Mouse (Mus musculus) lung, embryonic 14.5 days (tissue): ENCODE measurements at regions not wholly inside any gene's neighbourhood (a gene's known extent, or its start where the extent isn't known, plus 50 kb on each side); places are given as distances from the start of the nearest gene placed in this dataset.
A peak's percentile ranks its signal among the peaks of the same experiment; 100 is the strongest.

Source experiments
- ATAC-seq: fragments of 200-750 bp; cut with Nextera tagmentation; 2 replicates; pipeline ENCODE4 v1.8.0; 2017; ENCODE audit warnings: mild to moderate bottlenecking, moderate TSS enrichment, moderate library complexity; ENCODE audit not compliant: insufficient read depth
- DNase-seq: peaks from one replicate; pipeline ENCODE4 v3.0.0-alpha.2; 2015
- H3K27ac ChIP-seq: fragments of 300-500 bp; sonication (generic); 2 replicates; pipeline ENCODE4 v1.5.1; 2014; ENCODE audit warnings: low read depth, mild to moderate bottlenecking, moderate library complexity
- H3K27me3 ChIP-seq: fragments of 300-500 bp; sonication (generic); 2 replicates; pipeline ENCODE4 v1.6.1; 2014; ENCODE audit warnings: low read length, control low read depth; ENCODE audit not compliant: insufficient read depth
- H3K36me3 ChIP-seq: fragments of 300-500 bp; sonication (generic); 2 replicates; pipeline ENCODE4 v1.6.1; 2014; ENCODE audit warnings: control low read depth; ENCODE audit not compliant: insufficient read depth
- H3K4me1 ChIP-seq: fragments of 300-500 bp; sonication (generic); 2 replicates; pipeline ENCODE4 v1.6.1; 2014; ENCODE audit warnings: antibody characterized with exemption, control low read depth; ENCODE audit not compliant: insufficient read depth
- H3K4me2 ChIP-seq: fragments of 300-500 bp; sonication (generic); 2 replicates; pipeline ENCODE4 v1.6.1; 2014; ENCODE audit warnings: mild to moderate bottlenecking
- H3K4me3 ChIP-seq: fragments of 300-500 bp; sonication (generic); 2 replicates; pipeline ENCODE4 v1.5.1; 2014; ENCODE audit warnings: low read depth, low read length
- H3K9ac ChIP-seq: fragments of 300-500 bp; sonication (generic); 2 replicates; pipeline ENCODE4 v1.6.1; 2014
- H3K9me3 ChIP-seq: fragments of 300-500 bp; sonication (generic); 2 replicates; pipeline ENCODE4 v1.6.1; 2016; ENCODE audit warnings: low read depth, low read length, control low read depth
- CTCF ChIP-seq: IDR thresholded peaks from 2 replicates; pipeline ENCODE4 v1.5.1; 2016; ENCODE audit warnings: antibody characterized with exemption, low read depth
- WGBS: fragments of 180-500 bp; shearing (Covaris S2); extraction: QIAGEN DNeasy Blood & Tissue Kit; methylation state at CpG from one replicate; pipeline ENCODE4 v1.1.7; 2014; 5-methylcytosine and 5-hydroxymethylcytosine counted together

DNA sequence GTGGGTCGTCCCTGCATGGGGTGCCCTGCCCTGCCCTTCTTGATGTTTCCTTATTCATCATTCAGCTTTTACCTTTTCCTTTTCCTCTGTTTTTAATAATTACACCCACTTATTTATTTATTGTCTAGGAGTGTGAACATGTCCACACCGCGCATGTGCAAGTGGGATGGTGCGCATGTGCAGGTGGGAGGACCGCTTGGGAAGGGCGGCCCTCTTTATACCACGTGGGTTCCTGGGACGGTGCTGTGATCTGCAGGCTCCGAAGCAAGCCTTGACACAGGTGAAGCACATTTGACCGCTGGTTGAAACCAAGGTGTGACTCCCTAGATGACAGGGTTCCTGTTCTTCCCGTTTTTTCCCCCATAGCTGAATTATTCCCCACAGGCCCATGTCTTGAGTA lies 60.0 kb downstream of the Syf2 start:
- no peak for DNase-seq
- Histone ChIP-seq H3K27ac (no peak overlapping the region), H3K27me3 (no peaks in the 10 kb centered on the region), H3K4me1 (no peaks in the 10 kb centered on the region), H3K4me3 (no peak overlapping the region), H3K9me3 (no peaks in the 10 kb centered on the region), H3K4me2 (no peak overlapping the region), H3K9ac (no peak overlapping the region), H3K36me3 (no peaks in the 10 kb centered on the region)
- WGBS, result 74% methylated on average over 11 of the region's 11 CpGs
- ATAC-seq, result no peak
- TF ChIP-seq CTCF, result no peak

DNA sequence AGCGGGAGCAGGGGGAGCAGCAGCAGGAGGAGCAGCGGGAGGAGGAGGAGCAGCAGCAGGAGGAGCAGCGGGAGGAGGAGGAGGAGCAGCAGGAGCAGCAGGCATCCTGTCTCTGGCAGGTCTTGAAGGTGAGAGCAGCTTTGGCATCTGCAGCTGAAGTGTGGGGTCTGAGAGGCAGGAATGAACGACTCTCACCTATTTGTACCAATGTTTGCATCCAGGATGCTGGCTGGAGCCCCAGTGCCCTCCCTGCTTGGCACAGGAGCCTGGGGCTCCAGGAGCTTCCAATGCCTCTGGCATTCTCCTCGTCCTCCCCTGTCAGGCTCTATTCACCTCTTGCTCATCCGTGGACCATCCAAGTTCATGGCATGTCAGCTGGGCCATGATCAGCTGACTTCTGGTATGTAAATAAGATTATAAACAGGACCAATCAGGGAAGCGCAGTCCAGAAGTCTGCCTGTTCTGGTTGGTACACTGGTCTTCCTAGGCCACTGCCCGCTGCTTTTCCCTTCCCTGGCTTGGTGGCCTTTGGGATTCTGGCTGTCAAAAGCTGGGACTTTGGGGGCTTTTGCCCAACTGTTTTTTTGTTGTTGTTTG lies 62.9 kb downstream of the Syf2 start:
- H3K27me3 ChIP-seq, result no peaks in the 10 kb centered on the region
- H3K36me3 ChIP-seq, result no peaks in the 10 kb centered on the region
- H3K4me2 ChIP-seq, result no peak overlapping the region
- DNase-seq (no peak), ATAC-seq (no peak)
- WGBS, result 51% methylated on average over 8 of the region's 8 CpGs
- no peak overlapping the region for H3K9ac ChIP-seq
- TF ChIP-seq CTCF, result no peak
- H3K27ac ChIP-seq, result no peak overlapping the region
- no peak overlapping the region for H3K4me3 ChIP-seq
- no peaks in the 10 kb centered on the region for H3K9me3 ChIP-seq
- no peaks in the 10 kb centered on the region for H3K4me1 ChIP-seq

DNA sequence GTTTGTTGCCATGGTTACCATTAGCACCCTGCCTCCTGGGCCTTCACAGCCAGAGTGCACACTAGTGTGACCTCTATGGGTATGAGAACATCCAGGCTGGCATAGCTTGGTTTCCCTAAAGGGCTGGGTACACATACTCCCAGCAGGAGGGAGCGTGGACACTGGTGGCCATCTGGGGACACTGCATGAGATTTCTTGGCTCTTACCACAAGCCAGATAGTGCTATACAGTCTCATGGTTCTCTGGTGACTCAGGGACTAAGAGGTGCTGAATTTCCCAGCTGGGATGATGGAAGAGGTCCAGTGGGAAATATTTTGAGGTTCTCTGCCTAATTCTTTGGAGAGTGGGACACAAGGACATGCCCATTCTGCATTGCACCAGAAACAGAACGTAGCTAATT lies 63.5 kb downstream of the Syf2 start:
- H3K4me1 ChIP-seq, result no peaks in the 10 kb centered on the region
- 0 out of 2 replicates have a peak, but pooled peaks have one; percentile 19 for TF ChIP-seq CTCF
- 72% methylated on average over 2 of the region's 2 CpGs for WGBS
- H3K4me3 ChIP-seq, result no peak overlapping the region
- no peaks in the 10 kb centered on the region for H3K36me3 ChIP-seq
- H3K27ac ChIP-seq, result no peak overlapping the region
- DNase-seq (no peak), ATAC-seq (no peak)
- H3K27me3 ChIP-seq, result no peaks in the 10 kb centered on the region
- no peak overlapping the region for H3K4me2 ChIP-seq
- no peaks in the 10 kb centered on the region for H3K9me3 ChIP-seq
- no peak overlapping the region for H3K9ac ChIP-seq

DNA sequence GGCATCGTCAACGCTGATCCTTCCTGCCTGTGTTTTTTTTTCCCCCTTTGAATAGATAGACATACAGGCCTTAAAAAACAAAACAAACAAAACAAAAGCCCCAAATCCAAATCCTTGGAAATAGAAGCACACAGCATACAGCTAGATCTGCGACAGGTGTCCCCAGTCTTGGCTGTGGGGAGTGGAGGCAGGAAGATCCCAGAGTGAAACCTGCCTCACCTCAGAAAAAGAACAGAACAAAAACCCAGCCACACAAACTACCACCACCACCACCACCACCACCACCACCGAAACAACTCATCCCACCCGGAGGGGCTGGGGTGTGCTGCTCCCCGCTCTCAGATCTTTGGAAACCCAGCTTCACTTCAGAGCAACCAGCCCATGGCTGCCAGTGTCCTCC lies 64.0 kb downstream of the Syf2 start:
- H3K36me3 ChIP-seq, result no peaks in the 10 kb centered on the region
- no peaks in the 10 kb centered on the region for H3K27me3 ChIP-seq
- 68% methylated on average over 6 of the region's 6 CpGs for WGBS
- TF ChIP-seq CTCF, result no peak
- no peaks in the 10 kb centered on the region for H3K9me3 ChIP-seq
- no peaks in the 10 kb centered on the region for H3K4me1 ChIP-seq
- no peak for DNase-seq
- H3K4me3 ChIP-seq, result no peak overlapping the region
- no peak overlapping the region for H3K9ac ChIP-seq
- H3K27ac ChIP-seq, result no peak overlapping the region
- ATAC-seq, result no peak
- no peak overlapping the region for H3K4me2 ChIP-seq

DNA sequence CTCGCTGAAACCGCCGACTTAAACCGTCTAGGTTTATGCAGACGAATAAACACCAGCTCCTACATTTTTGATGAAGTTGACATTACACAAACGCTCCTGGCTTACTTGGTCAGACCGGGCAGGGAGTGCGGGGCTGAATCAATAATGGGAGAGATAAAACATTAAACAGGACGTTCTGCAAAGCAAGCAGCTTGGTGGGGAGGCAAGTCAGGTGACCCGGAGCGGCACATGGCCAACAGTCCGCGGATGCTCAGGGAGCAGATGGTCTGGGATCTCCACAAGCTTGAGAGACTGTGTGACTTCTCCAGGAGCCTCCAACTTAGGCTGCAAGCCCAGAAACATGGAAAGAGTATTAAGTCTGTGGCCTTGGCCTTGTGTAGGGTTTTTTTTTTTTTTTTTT lies 64.4 kb downstream of the Syf2 start:
- Histone ChIP-seq H3K9me3 (no peaks in the 10 kb centered on the region), H3K9ac (no peak overlapping the region), H3K27me3 (no peaks in the 10 kb centered on the region), H3K4me3 (no peak overlapping the region), H3K4me1 (no peaks in the 10 kb centered on the region), H3K4me2 (no peak overlapping the region), H3K27ac (no peak overlapping the region), H3K36me3 (no peaks in the 10 kb centered on the region)
- TF ChIP-seq CTCF, result no peak
- no peak for ATAC-seq
- WGBS, result 18% methylated on average over 13 of the region's 13 CpGs
- peak; percentile 42 for DNase-seq

DNA sequence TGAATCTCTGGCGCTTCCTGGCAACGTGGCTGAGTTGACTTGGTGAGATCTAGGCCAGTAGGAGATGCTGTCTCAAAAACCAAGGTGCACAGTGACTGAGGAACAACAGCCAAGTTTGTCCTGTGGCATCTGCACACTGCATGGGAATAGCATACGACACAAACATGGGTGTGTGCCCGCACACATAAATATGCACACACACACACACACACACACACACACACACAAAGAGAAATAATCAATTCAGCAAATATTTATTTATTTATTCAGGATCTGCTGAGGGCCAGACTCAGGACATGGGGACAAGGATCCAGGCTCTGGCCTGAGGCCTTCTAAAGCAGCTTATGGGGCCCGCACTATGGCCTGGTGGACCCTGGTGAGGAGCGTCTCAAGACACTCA lies 65.4 kb downstream of the Syf2 start:
- TF ChIP-seq CTCF, result no peak
- DNase-seq (no peak), ATAC-seq (no peak)
- WGBS, result 85% methylated on average over 6 of the region's 6 CpGs
- no peaks in the 10 kb centered on the region for H3K9me3 ChIP-seq
- H3K4me1 ChIP-seq, result no peaks in the 10 kb centered on the region
- H3K36me3 ChIP-seq, result no peaks in the 10 kb centered on the region
- no peak overlapping the region for H3K9ac ChIP-seq
- no peak overlapping the region for H3K4me3 ChIP-seq
- no peaks in the 10 kb centered on the region for H3K27me3 ChIP-seq
- no peak overlapping the region for H3K4me2 ChIP-seq
- H3K27ac ChIP-seq, result no peak overlapping the region

DNA sequence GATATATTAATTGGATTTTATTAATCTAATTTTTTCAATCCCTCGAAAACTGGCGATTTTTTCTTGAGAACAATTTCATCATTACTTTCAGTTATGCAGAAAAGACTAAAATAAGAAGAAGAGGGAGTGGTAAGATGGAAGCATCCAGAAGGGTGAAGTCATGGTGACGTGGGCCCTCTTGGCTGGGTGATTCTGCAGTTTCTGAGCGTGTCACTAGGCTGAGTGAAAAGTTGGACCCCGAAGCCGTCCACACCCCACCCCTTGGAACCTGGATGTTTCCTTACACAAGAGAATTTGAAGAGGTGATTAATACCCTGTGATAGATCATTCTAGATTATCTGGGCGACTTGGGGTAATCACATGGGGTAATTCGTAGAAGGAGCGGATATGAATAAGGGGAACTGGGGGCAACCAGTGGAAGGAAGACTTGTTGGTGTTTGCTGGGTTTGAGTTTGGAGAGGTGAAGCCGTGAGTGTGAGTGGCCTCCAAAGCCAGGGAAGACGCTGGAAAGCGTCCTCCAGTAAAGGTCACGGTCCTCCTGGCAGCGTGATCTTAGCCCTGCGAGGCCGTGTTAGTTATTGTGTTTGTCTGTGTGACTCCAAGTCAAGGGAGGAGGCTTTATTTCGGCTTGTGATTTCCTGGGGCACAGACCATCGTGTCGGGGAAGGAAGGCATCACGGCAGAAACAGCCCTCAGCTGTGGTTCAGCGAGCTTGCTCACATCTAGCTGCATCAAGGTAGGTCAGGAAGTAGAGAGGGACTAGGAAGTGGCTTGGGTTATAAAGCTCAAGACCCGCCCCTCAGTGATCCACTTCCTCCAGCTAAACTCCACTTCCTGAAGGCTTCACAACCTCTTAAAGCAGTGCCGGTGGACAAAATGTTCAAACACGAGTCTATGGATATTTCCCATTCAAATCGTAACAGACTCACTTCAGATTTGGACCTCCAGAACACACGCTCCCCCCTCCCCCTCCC lies 67.0 kb downstream of the Syf2 start:
- no peak for TF ChIP-seq CTCF
- Histone ChIP-seq H3K9me3 (no peaks in the 10 kb centered on the region), H3K4me2 (no peak overlapping the region), H3K4me3 (no peak overlapping the region), H3K27ac (no peak overlapping the region), H3K27me3 (no peaks in the 10 kb centered on the region), H3K36me3 (no peaks in the 10 kb centered on the region), H3K9ac (no peak overlapping the region), H3K4me1 (peaks cover 4% of the 10 kb centered on the region; the same call in 1 of the 2 replicates)
- ATAC-seq (no peak), DNase-seq (no peak)
- WGBS, result 86% methylated on average over 26 of the region's 26 CpGs
